Mouse (Mus musculus) stomach, postnatal 0 days (tissue): ENCODE data around the gene Zbtb22. TPM values are rescaled to one million over a fixed set of nuclear protein-coding genes. Genes with fewer than 3 reads are reported as not detected.

ENCODE experiments used
- ATAC-seq: fragments of 200-750 bp; cut with Nextera tagmentation; 2 replicates; pipeline ENCODE4 v1.8.0; 2017; ENCODE audit not compliant: low FRiP score, low TSS enrichment
- DNase-seq: peaks from one replicate; pipeline ENCODE4 v3.0.0-alpha.2; 2016; ENCODE audit warnings: low spot score
- H3K27ac ChIP-seq: fragments of 300-500 bp; sonication (generic); replicated peaks from 2 replicates; pipeline ENCODE4 v1.5.1; 2014; ENCODE audit warnings: mild to moderate bottlenecking, control low read depth
- H3K27me3 ChIP-seq: fragments of 300-500 bp; sonication (generic); 2 replicates; pipeline ENCODE4 v1.6.1; 2014; ENCODE audit warnings: low read length; ENCODE audit not compliant: control insufficient read depth, insufficient read depth
- H3K36me3 ChIP-seq: fragments of 300-500 bp; sonication (generic); 2 replicates; pipeline ENCODE4 v1.6.1; 2014; ENCODE audit warnings: low read length, mixed read lengths; ENCODE audit not compliant: control insufficient read depth, insufficient read depth
- H3K4me1 ChIP-seq: fragments of 300-500 bp; sonication (generic); replicated peaks from 2 replicates; pipeline ENCODE4 v1.6.1; 2014; ENCODE audit warnings: antibody characterized with exemption; ENCODE audit not compliant: control insufficient read depth, insufficient read depth
- H3K4me2 ChIP-seq: fragments of 300-500 bp; sonication (generic); replicated peaks from 2 replicates; pipeline ENCODE4 v1.6.1; 2014; ENCODE audit warnings: low read depth, mild to moderate bottlenecking, control low read depth, moderate library complexity
- H3K4me3 ChIP-seq: fragments of 300-500 bp; sonication (generic); 2 replicates; pipeline ENCODE4 v1.5.1; 2014; ENCODE audit warnings: low read depth, low read length, control low read depth
- H3K9ac ChIP-seq: fragments of 300-500 bp; sonication (generic); 2 replicates; pipeline ENCODE4 v1.6.1; 2014; ENCODE audit warnings: mild to moderate bottlenecking, low read length, control low read depth, mixed read lengths
- H3K9me3 ChIP-seq: fragments of 300-500 bp; sonication (generic); 2 replicates; pipeline ENCODE4 v1.6.1; 2016; ENCODE audit warnings: low read length; ENCODE audit not compliant: control insufficient read depth
- CTCF ChIP-seq: IDR thresholded peaks from 2 replicates; pipeline ENCODE4 v1.5.1; 2016; ENCODE audit warnings: antibody characterized with exemption, low read depth, mild to moderate bottlenecking, moderate library complexity
- EP300 ChIP-seq: optimal IDR thresholded peaks from 2 replicates; pipeline ENCODE3; 2016; ENCODE audit warnings: antibody characterized with exemption
- WGBS: fragments of 180-500 bp; shearing (Covaris S2); extraction: QIAGEN DNeasy Blood & Tissue Kit; methylation state at CpG from one replicate; pipeline ENCODE4 v1.1.7; 2014; 5-methylcytosine and 5-hydroxymethylcytosine counted together
- polyA plus RNA-seq: library from polyadenylated mRNA; unstranded; fragments of >200 nt; fragmentation: Nextera tagmentation; extraction: Ambion mirVana; gene quantifications from 2 replicates; pipeline ENCODE4 v1.2.1, GENCODE M21; 2015

Zbtb22 gene
- polyA plus RNA-seq, 1 experiment from 2014 or later = 10.7 TPM

DNA sequence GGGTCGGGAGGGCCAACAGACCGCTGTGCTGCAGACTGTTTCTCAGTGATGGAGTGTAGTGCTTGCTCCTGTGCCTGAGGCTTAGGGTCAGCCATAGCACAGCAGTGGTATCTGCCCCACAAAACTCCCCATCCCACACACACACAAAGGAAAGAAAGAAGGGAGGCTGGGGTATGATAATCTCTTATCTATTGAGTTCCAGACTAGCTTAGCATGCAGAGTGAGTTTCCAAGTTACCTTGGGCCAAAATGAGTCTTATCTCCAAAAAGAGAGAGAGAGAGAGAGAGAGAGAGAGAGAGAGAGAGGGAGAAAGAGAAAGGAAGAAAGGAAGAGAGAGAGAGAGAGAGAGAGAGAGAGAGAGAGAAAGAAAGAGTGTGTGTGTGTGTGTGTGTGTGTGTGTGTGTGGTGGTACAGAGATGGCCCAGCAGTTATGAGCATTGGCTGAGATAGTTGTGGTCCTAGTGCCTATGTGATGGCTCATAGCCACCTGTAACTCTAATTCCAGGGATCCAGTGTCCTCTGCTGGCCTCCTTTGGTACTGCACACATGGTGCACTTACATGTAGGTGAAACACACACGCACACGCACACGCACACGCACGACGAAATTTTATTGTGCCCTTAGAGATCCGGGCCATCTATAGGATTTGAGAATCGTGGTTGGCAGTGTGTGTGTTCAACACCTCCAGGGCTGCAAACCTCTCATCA lies 9.0 kb downstream of the Zbtb22 start:
- peak; percentile 69 for TF ChIP-seq CTCF
- TF ChIP-seq EP300 = no peak
- H3K4me2 ChIP-seq = no peak overlapping the region
- no peak overlapping the region for H3K4me3 ChIP-seq
- H3K9me3 ChIP-seq = no peaks in the 10 kb centered on the region
- DNase-seq = peak; percentile 58
- H3K4me1 ChIP-seq = 0 out of 2 replicates have a peak, but pooled peaks cover 3% of the 10 kb centered on the region
- H3K27me3 ChIP-seq = no peaks in the 10 kb centered on the region
- WGBS = 87% methylated on average over 10 of the region's 10 CpGs
- no peak for ATAC-seq
- no peak overlapping the region for H3K9ac ChIP-seq
- H3K36me3 ChIP-seq = peaks cover 9% of the 10 kb centered on the region; the same call in 1 of the 2 replicates
- no peak overlapping the region for H3K27ac ChIP-seq

DNA sequence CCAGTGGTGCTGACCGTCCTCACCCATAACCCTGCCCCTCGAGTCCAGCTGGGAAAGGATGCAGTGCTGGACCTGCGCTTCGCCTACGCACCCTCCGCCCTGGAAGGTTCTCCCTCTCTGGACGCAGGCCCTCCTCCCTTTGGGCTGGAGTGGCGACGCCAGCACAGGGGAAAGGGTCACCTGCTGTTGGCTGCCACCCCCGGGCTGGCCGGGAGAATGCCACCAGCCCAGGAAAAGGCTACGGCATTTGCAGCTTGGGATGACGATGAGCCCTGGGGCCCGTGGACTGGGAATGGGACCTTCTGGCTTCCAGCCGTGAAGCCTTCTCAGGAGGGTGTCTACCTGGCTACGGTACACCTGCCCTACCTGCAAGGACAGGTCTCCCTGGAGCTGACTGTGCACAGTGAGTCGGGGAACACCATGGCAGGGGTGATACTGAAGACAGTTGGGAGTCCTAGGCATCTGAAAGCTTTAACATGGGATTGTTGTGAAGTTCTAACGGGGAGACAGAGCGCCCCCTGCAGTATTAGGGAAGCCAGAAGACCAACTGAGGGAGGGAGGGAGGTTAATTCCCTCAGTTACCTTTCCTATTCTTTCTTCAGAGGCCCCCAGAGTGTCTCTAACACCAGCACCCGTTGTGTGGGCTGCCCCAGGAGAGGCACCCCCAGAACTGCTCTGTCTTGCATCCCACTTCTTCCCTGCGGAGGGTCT lies 9.9 kb downstream of the Zbtb22 start:
- Histone ChIP-seq H3K36me3 (peaks cover 9% of the 10 kb centered on the region; the same call in 1 of the 2 replicates), H3K27me3 (no peaks in the 10 kb centered on the region), H3K4me1 (0 out of 2 replicates have a peak, but pooled peaks cover 3% of the 10 kb centered on the region), H3K9ac (no peak overlapping the region), H3K4me2 (no peak overlapping the region), H3K4me3 (no peak overlapping the region), H3K9me3 (no peaks in the 10 kb centered on the region), H3K27ac (no peak overlapping the region)
- WGBS = 83% methylated on average over 21 of the region's 21 CpGs
- ATAC-seq (no peak), DNase-seq (peak; percentile 15)
- TF ChIP-seq EP300 = no peak
- TF ChIP-seq CTCF = peak; percentile 47

DNA sequence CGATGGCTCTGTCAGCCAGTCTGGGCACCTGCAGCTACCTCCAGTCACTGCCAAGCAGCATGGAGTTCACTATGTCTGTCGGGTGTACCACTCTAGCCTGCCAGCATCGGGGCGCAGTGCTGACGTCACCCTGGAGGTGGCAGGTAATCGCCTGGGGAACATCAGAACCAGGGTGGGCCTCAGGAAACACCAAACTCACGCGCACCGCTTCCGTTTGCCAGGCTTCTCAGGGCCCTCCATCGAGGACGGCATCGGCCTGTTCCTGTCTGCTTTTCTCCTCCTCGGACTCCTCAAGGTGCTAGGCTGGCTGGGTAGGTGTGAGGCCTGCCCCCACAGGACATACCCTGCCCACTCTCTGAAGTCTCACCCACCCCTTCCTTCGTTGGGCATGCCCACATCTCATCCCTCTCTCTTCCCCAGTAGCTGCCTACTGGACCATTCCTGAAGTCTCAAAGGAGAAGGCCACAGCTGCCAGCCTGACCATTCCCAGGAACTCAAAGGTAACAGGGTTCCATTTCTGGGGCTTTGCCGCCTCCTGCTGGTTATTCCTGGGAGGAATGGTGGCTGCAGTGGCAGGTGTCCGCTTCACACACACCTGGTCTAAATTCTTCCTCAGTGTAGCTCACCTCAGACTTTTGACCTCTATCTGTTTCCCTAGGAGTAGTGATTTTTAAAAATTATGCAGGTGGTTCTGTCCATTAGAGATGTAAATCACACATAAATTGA lies 10.7 kb downstream of the Zbtb22 start:
- Histone ChIP-seq H3K9ac (no peak overlapping the region), H3K4me2 (no peak overlapping the region)
- ATAC-seq = no peak

DNA sequence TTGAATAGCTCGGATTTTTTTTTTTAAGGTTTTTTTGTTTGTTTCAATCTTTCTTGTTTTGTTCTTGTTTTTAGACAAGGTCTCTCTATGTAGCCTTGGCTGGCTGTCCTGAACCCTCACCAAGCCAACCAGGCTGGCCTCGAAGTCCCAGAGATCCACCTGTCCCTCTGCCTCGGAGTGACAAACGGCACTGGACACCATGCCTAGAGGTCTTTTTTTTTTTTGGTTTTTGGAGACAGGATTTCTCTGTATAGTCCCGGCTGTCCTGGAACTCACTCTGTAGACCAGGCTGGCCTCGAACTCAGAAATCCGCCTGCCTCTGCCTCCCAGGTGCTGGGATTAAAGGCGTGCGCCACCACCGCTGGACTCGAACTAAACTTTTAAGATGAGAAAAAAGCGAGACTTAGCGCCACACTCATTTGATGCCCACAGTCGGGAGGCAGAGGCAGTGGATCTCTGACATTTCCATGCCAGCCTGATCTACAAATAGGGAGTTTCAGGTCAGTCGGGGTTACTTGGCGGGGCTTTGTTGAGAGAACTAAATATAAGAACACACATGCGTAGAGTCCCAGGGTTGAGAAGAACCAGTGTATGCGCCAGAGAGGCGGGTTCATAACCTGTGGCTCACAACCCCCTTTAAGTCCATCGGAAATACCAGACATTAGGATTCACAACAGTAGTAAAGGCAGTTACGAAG lies 12.7 kb downstream of the Zbtb22 start:
- ATAC-seq (no peak), DNase-seq (no peak)
- Histone ChIP-seq H3K9me3 (no peaks in the 10 kb centered on the region), H3K4me1 (0 out of 2 replicates have a peak, but pooled peaks cover 3% of the 10 kb centered on the region), H3K4me3 (peak overlapping the region; percentile 84), H3K27ac (no peak overlapping the region), H3K4me2 (peak overlapping the region; percentile 100), H3K9ac (peak overlapping the region; percentile 82; the same call in 1 of the 2 replicates), H3K36me3 (peaks cover 12% of the 10 kb centered on the region), H3K27me3 (no peaks in the 10 kb centered on the region)
- 58% methylated on average over 21 of the region's 21 CpGs for WGBS
- no peak for TF ChIP-seq CTCF
- TF ChIP-seq EP300 = no peak

More for the DNA sequence above, 10.7 kb downstream of the Zbtb22 start:
- Histone ChIP-seq H3K4me3 (no peak overlapping the region), H3K36me3 (peaks cover 9% of the 10 kb centered on the region; the same call in 1 of the 2 replicates), H3K4me1 (0 out of 2 replicates have a peak, but pooled peaks cover 3% of the 10 kb centered on the region), H3K9me3 (no peaks in the 10 kb centered on the region), H3K27ac (no peak overlapping the region), H3K27me3 (no peaks in the 10 kb centered on the region)
- peak; percentile 77 for DNase-seq
- WGBS = 72% methylated on average over 17 of the region's 17 CpGs
- peak; percentile 70 for TF ChIP-seq CTCF
- TF ChIP-seq EP300 = no peak
